Mouse (Mus musculus): ENCODE measurements around the gene Clic6.

DNA sequence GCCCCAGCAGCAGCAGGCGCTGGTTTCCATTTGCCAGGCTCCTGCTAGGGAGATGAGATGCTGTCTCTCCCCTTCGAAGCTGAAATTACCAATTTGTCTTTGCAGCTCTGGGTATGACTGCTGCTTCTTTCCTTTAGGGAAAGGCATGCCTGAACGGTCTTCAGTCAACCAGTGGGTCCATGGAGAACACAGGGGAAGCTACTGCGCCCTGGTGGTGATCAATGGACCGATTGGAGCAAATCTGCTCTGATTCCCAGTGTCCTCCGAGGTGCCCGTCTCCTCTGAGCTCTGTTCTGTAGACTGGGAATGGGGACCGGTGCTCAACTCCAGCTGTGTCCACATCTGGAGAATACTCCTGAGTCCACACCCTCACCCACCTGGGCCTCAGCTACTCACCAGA is 30.0 kb upstream of the Clic6 start:
- TF ChIP-seq CTCF (conservative IDR thresholded peaks at IDR 0.05; ENCODE audit: insufficient read depth, insufficient read length, low read depth, low read length) (peak; percentile 35; the same call in 1 of the 2 replicates), POLR2A (IDR thresholded peaks at IDR 0.05; ENCODE audit: low read depth, low read length) (no peak)
